Comparison of ENCODE assay signal across 14 mouse cellular contexts in genomic region chr11:59584539-59584938, GRCm38 (mm10). TPM values are rescaled to one million over a fixed set of nuclear protein-coding genes. Genes with fewer than 3 reads are reported as not detected.
DNase-seq lines count a peak whose midpoint lies in the region; ATAC-seq lines count a peak whose summit lies in the region.
"Had no signal": no experiment of that assay in that cellular context is flagged by ENCODE, and none has a peak within 500 bp of the region (broad histone marks: within the 10 kb centered on the region; RNA-seq: fewer than 3 reads in every experiment).

No protein-coding gene starts in this region.

- H3K27me3 ChIP-seq in kidney, embryonic 16.5 days (ENCODE audit: insufficient read depth, low read length), result no peaks in the 10 kb centered on the region
- H3K27me3 ChIP-seq: neural tube, embryonic 13.5 days; stomach, embryonic 15.5 days had no signal

- H3K4me1 ChIP-seq in kidney, embryonic 16.5 days (ENCODE audit: insufficient read depth, low read length), result no peaks in the 10 kb centered on the region
- H3K4me1 ChIP-seq: neural tube, embryonic 13.5 days; stomach, embryonic 15.5 days had no signal

- ATAC-seq in kidney, embryonic 16.5 days (ENCODE audit: low FRiP score, low TSS enrichment), result no peak
- ATAC-seq: intestine, embryonic 16.5 days had no signal

- H3K9ac ChIP-seq in kidney, embryonic 16.5 days (replicated peaks; ENCODE audit: low read length), result no peak overlapping the region
- H3K9ac ChIP-seq: neural tube, embryonic 13.5 days; stomach, embryonic 15.5 days had no signal

- WGBS in kidney, embryonic 16.5 days, result 19% methylated on average over 6 of the region's 6 CpGs

- peak; percentile 17 for DNase-seq in kidney, adult 9 months
- DNase-seq in B cell, adult 2 months, result peak; percentile 11 to 20
- DNase-seq in adrenal gland, postnatal 25 days, result peak; percentile 35
- peak; percentile 74 to 77 for DNase-seq in kidney, postnatal 4 days
- DNase-seq in cerebellum, postnatal 4 days (ENCODE audit: low spot score in 2 of 2), result no peak
- DNase-seq in layer of hippocampus, postnatal 25 days (ENCODE audit: extremely low spot score in 1 of 2, low spot score in 1 of 2), result no peak
- DNase-seq in right cerebral cortex, postnatal 25 days, result no peak
- DNase-seq: cerebellum, postnatal 14 days had no signal

- no peak overlapping the region for H3K4me3 ChIP-seq in kidney, embryonic 16.5 days (ENCODE audit: low read length)
- H3K4me3 ChIP-seq: neural tube, embryonic 13.5 days; stomach, embryonic 15.5 days had no signal

- no peak overlapping the region for H3K27ac ChIP-seq in kidney, embryonic 16.5 days (ENCODE audit: low read length)
- H3K27ac ChIP-seq: neural tube, embryonic 13.5 days; stomach, embryonic 15.5 days had no signal

- H3K4me2 ChIP-seq in kidney, embryonic 16.5 days (replicated peaks; ENCODE audit: low read depth, low read length), result no peak overlapping the region
- H3K4me2 ChIP-seq: neural tube, embryonic 13.5 days; stomach, embryonic 15.5 days had no signal

- no peaks in the 10 kb centered on the region for H3K9me3 ChIP-seq in kidney, embryonic 16.5 days (ENCODE audit: low read length)
- H3K9me3 ChIP-seq: neural tube, embryonic 13.5 days; stomach, embryonic 15.5 days had no signal

- no peaks in the 10 kb centered on the region for H3K36me3 ChIP-seq in kidney, embryonic 16.5 days (ENCODE audit: insufficient read depth, low read length)
- H3K36me3 ChIP-seq: neural tube, embryonic 13.5 days; stomach, embryonic 15.5 days had no signal

RNA-seq across cellular contexts. Expression of gene Olfr222, which starts 8.5 kb away (rescaled TPM):
- not detected in 2 replicates for polyA plus RNA-seq in kidney, embryonic 16.5 days (2015; fragmentation: Nextera tagmentation; extraction: Ambion mirVana)
- total RNA-seq in adrenal gland, postnatal 25 days (2021), result not detected in 2 replicates
- total RNA-seq in layer of hippocampus, postnatal 25 days (2021), result not detected
- total RNA-seq: gastrocnemius, postnatal 4 days had no signal
- polyA plus RNA-seq: intestine, embryonic 16.5 days; liver, embryonic 16.5 days; neural tube, embryonic 13.5 days; stomach, embryonic 15.5 days had no signal

RNA-seq across cellular contexts. Expression of gene Olfr223, which starts 8.6 kb away (rescaled TPM):
- polyA plus RNA-seq in kidney, embryonic 16.5 days (2015; fragmentation: Nextera tagmentation; extraction: Ambion mirVana), result not detected in 2 replicates
- total RNA-seq in adrenal gland, postnatal 25 days (2021), result not detected in 2 replicates
- total RNA-seq in layer of hippocampus, postnatal 25 days (2021), result not detected
- total RNA-seq: gastrocnemius, postnatal 4 days had no signal
- polyA plus RNA-seq: intestine, embryonic 16.5 days; liver, embryonic 16.5 days; neural tube, embryonic 13.5 days; stomach, embryonic 15.5 days had no signal

RNA-seq across cellular contexts. Expression of gene Nlrp3, which starts 43.2 kb away (rescaled TPM):
- polyA plus RNA-seq in kidney, embryonic 16.5 days (2015; fragmentation: Nextera tagmentation; extraction: Ambion mirVana), result 0.04 and 0.07 TPM in 2 replicates
- total RNA-seq in adrenal gland, postnatal 25 days (2021), result 0.48 and 0.55 TPM in 2 replicates
- under 1 TPM; 0.64 to 0.92 TPM for total RNA-seq in layer of hippocampus, postnatal 25 days (2021)

RNA-seq across cellular contexts. Expression of gene Zkscan17, which starts 58.0 kb away (rescaled TPM):
- polyA plus RNA-seq in kidney, embryonic 16.5 days (2015; fragmentation: Nextera tagmentation; extraction: Ambion mirVana), result 29.1 and 31.4 TPM in 2 replicates
- 18.8 and 23.9 TPM in 2 replicates for total RNA-seq in adrenal gland, postnatal 25 days (2021)
- total RNA-seq in layer of hippocampus, postnatal 25 days (2021), result 1 to 10 TPM; 7.9 to 9.1 TPM

Comparison
In these comparisons a context has a peak if more than half of its experiments do, and no peak if none do; other contexts are left out.
1. DNase-seq: peak in kidney, adult 9 months (single experiment), B cell, adult 2 months (2 of 2), adrenal gland, postnatal 25 days (single experiment) and kidney, postnatal 4 days (2 of 2); none in cerebellum, postnatal 4 days (0 of 2), layer of hippocampus, postnatal 25 days (0 of 2) and right cerebral cortex, postnatal 25 days (single experiment).